Mouse (Mus musculus) left cerebral cortex, postnatal 4 days (tissue): ENCODE measurements around the gene Spsb1. TPM values are rescaled to one million over a fixed set of nuclear protein-coding genes. Genes with fewer than 3 reads are reported as not detected.

Experiments
- DNase-seq: peaks from one replicate; pipeline ENCODE4 v3.0.0-alpha.2; 2022
- intact Hi-C: fragments of 180-260 bp; cut with DNase I; formaldehyde crosslinking; loops from one replicate; pipeline ENCODE4 v1.15.1; 2025
- total RNA-seq, 2 experiments: library from RNA; stranded (reverse); gene quantifications; 2 replicates each; pipeline ENCODE4 v1.2.3; 2021

Gene Spsb1
- total RNA-seq, 2 experiments from 2014 or later: 13.9 to 15.3 TPM

DNA sequence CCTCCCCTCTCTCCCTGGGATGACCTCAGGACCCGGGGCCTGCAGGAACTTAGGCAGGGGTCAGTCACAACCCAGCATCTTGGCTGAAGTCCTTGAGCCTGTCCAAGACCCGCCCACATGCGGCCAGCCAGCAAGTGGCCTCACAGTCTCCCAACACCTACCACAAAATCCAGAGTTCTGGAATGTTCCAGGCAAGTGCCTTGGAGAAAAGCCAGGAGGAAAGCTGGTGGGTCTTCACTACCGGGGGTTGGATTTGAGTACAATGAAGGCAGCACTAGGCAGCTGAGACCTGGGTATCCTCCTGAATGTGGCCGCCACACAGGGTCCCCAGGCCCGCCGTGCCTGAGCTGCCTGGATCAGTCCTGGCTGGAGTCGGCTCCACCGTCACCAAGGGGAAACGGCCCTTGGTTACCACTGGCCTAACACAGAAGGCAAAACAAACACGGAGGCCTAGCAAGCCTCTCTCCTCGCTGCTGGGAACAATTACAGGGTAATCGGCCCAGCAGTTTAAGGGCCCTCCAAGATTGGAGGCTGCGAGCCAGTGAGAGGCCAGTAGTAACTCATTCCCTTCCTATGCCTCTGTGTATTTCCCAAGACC, 32.6 kb downstream of the Spsb1 start:
- no peak for DNase-seq
- intact Hi-C loops: no loop called here

DNA sequence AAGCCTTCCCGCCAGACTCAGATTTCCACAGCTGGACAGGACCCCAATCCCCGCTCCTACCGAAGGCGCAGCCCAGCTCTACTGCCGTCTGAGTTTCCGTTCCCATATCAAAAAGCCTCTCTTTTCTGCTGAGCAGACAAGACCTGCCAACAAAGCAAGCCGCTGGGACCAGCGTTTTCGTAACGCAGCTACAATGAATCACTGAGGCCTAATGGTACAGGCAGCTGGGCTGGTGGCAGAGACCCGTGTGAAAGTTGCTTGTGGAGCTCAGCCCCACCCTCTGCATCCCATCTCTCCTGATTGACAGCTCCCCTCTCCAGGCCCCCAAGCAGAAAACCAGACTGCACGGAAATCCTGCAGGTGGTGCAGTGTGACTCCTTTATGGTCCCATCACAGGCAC, 34.0 kb downstream of the Spsb1 start:
- no peak for DNase-seq
- intact Hi-C loops: no loop called here

DNA sequence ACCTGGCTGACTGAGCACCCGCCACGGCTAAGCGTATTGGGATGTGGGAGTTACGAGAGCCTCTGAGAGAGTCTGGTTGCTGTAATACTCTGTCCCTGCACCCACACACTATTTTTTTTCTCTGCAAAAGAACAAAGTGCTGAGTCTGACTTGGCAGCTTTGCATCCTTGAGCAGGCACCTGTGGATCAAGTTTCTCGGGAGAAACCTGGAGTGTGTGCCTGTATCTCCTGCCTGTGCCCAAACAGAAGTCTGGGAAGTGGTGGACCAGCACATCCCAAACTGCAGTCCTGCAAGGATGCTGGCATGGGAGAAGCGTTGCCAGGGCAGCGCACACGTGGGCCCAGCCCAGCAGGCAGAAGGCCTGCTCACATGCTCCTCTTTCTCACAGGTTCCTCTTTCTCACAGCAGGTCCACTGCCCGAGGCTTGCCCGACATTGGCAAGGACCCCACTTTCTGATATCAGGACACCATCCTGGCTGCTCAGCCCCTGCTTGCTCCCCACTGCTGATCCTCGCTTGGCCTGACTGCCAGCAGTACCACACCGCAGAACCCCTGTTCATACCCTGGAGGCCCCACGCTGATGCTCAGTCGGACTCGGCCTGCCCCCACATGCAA, 36.3 kb downstream of the Spsb1 start:
- peak; percentile 33 for DNase-seq
- intact Hi-C loops: no loop called here

DNA sequence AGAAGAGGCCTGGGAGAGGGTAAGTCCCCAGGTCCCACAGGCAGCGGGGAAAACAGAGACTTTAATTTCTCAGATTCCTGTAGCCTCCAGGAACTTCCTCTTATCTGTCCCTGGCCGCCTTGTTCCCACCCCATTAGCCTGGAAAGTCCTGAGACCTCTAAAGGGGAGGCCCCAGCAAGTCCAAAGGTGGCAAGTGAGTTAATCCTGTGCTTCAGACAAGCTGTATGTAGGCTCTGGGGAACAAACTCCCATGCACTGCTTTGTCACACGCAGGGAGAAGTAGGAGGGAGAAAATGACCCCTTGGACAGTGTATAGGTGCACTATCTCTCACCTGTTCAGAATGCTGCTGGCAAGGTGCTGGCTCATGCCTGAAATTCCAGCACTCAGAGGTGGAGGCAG, 38.0 kb downstream of the Spsb1 start:
- DNase-seq: no peak
- intact Hi-C loops: no loop called here

DNA sequence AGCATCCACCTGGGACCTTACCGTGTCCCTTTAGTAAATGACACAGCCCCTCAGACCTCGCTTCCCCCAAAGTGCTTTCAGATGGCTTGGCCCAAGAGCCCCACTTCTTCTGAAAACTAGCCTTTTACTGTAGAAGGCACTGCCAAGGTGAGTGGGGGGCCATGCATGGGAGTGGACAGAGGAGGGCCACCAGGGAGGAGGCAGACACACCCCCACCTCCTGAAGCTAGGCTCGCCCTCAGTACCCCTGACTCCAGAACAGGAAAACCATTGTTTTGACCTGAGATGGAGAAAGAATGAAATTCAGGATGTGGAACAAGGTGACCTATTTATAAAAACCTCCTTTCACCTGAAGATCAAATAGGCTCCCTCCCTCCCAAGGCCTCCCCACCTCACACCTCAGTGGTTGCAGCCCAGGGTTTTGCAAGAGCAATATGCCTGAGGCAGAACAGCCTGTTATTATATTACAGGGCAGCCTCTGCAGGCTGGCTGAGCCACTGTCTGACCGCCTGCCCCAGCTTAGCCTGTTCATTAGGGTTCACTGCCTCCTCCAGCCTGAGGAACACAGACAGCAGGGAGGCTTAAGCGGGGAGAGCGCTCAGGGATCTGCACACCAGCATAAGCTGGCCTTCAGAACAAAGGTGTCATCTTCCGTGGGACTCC, 41.0 kb downstream of the Spsb1 start:
- intact Hi-C loops: no loop called here

DNA sequence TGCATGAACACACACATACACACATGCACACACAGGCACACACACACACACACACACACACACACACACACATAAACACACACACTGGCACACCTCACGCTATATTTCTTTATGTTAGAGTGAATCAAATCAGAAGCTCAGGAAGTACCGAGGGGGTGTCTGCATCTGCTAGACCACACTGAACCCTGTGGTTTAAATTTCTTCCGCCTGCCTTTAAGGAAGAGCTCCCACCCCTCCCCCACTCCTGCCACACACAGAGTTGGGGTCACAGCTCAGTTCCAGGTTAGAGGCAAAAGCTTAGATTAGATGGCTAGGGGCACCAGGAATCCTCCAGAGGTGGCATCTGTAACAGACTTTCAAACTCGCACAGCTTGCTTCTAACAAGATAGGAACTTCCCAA, 42.4 kb downstream of the Spsb1 start:
- no peak for DNase-seq
- intact Hi-C loops: no loop called here

More for the DNA sequence above, 41.0 kb downstream of the Spsb1 start:
- DNase-seq: no peak

DNA sequence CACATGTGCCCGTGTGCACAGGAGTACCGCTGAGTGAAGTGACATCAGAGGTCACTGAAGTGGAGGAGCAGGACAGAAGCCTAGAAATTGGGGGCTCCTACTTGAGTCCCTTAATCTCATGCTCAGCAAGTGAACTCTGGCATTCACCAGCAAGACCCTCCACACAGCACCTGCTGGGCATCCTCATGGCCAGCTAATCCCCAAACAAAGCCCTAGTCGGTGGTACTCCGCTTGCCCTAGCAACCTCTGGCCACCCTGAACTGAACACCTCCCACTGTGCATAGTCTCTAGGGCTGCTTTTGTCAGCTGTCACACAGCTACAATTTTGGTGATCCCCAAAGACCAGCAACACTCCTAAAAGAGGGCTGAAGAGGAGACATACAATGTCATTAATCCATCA, 44.3 kb downstream of the Spsb1 start:
- intact Hi-C loops: no loop called here
- no peak for DNase-seq

DNA sequence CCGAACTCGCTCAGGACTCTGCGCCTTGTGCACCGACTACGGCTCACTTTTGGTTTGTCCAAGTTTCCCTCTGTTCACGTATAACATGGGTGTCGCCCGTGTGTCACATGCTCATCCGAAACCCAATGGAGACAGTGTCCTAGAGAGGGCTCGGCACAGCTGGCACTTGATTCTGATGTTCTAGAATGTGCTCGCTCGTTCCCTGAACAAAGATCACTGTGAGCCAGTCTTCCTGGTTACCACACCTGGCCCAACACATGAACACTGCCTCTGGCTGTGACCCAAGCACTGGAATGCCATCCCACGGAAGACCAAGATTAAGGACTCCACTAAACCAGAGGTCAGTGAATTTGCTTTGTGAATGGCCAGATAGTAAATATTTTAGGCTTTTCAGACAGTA, 45.3 kb downstream of the Spsb1 start:
- no peak for DNase-seq
- intact Hi-C loops: no loop called here

DNA sequence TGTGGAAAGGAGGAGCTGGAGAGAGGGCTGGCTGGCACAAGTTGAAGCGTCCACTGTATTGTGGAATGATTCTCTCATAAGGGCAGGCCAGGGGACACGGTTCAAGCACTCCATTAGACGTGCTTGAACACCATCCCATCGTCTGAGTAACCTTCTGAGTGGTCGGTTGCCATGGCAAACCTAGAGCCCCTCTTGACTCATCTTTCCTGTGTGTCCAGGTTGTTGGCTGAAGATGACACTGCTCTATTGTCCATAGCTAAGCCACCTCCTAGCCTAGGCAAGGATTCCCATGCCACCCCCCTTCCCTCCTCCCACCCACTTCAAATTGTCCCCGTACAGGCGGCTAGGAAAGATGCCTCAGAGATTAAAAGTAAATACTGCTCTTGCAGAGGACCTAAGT, 45.9 kb downstream of the Spsb1 start:
- intact Hi-C loops: no loop called here
- no peak for DNase-seq

DNA sequence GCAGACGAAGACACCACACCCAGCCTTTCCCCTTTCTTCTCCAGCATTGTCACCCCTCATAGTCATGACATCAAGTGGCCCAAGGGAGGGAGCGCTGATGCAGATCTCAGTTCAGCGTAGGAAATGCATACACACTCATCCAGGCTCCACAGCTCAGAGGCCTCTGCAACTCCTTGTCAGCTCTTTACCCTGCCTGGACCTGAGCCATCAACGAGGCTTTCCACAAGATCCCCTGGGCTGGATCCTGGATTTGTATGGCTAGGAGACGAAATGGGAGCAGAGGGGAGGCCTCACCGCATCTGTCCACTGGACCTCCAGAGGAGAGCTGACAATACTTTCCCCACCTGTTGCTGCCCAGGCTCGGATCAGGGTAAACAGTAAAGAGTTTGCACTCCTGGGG, 47.2 kb downstream of the Spsb1 start:
- DNase-seq: no peak
- intact Hi-C loops: no loop called here

DNA sequence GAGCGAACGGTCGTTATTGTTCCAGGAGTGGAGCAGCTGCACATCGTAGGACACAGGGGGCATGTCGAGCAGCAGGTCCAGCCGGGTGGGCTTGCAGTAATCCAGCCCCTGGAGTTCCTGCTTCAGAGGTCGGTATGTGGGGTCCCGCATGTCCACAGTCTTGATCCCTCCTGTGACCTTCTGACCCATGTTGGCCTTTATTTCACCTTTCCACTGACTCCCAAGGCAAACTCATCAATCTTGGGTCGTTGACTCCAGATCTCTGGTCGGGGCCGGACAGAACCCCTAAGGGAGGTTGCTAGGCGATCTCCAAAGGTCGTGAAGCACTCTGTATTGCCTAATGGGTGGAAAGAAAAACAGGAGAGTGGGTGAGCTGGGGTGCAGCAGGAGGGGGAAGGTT, 47.9 kb downstream of the Spsb1 start:
- intact Hi-C loops: no loop called here
- no peak for DNase-seq

DNA sequence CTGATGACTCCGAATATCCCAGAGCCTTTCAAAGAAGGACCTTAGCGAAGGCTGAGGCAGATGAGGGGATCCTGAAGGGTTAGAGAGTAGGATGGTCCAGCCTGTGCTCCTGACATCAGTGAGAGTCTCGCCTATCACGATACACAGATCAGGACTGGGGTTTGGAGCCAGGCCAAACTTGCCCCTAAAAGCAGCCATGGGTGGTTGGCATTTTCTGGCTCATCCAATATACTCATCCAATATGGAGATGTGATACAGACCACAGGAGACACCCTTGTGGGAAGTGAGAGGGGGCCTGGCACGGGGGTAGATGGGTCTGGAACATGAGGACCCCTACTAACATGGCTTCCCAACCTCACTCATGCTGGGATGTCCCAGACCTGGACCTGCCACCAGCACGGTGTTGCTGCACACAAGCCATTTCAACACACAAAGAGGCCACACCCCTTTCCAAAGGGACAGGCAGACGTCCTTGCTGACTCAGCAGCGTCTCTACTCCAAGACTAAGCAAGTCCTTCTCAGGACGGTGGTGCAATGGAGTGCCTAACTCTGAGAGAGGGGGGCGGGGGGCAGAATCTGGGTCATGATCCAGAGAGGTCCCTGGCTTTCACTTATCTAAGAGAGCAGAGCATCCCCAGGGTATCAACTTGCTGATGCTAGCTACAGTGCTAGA, 49.4 kb downstream of the Spsb1 start:
- DNase-seq: no peak
- intact Hi-C loops: no loop called here

DNA sequence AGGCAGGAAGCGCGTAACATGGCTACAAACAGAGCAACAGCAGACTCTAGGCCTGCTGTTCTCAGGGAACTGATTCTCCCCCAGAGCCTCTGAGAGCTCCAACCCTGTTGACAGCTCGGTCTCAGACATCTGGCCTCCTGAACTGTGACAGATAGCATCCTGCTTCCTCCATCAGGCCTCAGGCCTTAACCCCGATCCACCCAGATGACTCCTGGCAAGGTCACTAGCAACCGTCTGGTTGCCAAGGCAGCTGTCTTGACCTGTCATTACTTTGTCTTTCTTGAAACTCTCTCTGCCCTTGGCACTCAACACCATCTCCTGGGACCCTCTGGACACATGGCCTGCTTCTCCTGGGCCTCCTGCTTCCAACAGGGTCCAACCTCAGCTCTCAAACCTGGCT, 51.8 kb downstream of the Spsb1 start:
- intact Hi-C loops: no loop called here
- DNase-seq: peak; percentile 71

DNA sequence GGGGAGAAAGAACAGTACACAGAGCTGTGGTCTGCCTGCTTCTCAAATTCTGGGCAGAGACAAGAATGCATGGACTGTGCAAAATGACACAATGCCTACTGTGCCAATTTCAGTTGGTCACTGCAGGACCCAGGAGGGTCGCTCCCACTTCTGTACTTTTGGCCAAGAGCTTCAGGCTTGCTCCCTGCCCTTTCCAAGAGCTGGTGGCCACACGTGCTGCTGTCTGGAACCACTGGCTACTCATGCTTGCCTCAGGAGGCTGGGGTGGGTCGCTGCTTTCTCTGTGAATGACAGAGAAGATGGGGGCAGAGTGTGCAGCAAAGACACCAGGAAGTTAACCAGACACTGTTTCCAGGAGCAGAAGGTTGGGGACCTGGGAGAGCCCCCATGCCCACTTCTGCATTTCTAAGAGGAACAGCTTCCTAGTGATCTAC, 53.5 kb downstream of the Spsb1 start:
- intact Hi-C loops: no loop called here
- DNase-seq: no peak

DNA sequence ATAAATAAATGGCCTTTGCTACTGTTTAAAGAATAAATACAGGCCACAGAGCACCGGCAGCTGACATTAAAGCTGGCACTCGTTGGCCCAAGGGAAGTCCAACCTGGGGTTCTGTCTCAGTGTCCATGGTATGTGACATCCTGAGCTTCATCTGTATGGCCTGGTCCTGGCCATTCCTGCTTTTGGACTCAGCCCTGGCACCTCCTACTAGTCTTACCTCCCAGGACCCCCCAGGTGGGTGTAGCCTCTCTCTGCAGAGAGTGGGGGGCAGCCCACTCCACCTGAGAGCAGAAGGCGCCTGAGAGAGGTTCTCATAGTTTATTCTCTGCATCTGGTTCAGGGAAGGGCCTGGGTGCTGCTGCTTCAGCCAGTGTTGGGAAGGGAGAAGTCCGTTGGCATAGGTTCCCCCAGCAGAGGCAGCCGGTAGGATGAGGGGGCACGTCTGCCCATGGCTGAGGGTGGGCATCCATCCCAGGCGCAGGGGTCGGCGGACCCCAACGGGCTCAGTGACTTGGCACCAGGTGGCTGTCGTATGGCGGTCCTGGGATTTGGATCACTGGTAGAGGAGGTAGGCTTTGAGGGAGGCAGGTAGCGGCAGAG, 57.1 kb downstream of the Spsb1 start:
- intact Hi-C loops: no loop called here
- DNase-seq: no peak

DNA sequence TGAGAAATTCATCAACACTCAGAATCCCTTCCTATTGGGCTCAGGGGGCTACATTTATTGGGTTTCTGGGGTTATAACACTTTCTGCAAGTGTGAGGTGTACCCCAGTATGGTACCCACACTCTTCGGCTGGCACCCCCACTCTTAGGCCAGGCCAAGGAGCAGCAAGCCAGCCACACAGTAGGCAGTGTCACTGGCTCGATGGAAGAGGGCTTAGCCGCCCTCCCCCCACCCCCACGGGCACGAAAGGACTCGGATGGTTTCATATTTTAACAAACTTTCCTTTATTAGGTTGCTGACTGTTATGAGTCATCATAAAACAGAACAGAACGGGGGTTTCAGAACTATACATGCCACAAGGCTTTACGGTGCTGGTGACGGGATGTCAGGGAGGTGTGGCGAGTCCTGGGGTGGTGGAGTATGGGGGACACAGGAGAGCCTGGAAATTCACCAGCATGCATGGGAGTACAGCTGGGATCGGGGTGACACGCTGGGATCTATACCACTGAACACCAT, 58.8 kb downstream of the Spsb1 start:
- intact Hi-C loops: no loop called here
- no peak for DNase-seq

DNA sequence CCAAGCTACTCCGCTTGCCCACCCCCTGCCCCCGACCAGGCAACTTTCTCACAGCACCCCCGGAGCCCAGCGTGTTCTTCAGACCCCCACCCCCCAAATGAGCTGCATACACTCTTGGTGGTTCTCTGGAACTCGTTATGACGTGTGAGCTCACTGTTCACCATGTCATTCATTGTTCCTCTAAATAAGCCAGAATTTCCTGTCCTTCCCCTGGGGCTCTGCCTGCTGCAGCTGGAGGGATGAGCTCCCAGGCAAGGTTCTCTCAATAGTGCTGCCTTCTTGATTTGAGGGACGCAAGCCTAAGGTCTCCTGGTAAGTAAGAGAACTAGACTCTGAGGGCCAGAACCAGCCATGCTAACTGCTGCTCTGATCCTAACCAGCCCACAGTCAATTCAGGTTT, 59.6 kb downstream of the Spsb1 start:
- DNase-seq: no peak
- intact Hi-C loops: no loop called here

DNA sequence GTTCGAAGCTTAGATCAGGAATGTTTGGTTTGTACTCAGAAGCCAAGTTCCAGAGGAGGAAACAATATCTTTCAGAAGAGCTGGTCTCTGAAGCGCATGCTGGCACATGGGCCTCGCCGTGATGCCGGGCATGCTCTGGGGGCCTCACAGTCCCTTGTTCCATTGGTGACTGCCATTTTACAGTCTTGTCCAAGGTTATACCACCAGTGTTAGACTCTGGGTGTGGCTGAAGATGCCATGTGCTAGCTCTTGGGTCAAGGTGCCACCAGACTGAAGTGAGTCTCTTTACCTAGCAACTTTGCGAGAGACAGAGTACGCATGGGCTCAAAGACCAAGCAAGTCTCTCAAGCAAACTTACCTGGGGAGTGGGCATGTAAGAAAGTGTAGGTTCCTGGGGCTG, 60.5 kb downstream of the Spsb1 start:
- intact Hi-C loops: no loop called here
- DNase-seq: no peak

DNA sequence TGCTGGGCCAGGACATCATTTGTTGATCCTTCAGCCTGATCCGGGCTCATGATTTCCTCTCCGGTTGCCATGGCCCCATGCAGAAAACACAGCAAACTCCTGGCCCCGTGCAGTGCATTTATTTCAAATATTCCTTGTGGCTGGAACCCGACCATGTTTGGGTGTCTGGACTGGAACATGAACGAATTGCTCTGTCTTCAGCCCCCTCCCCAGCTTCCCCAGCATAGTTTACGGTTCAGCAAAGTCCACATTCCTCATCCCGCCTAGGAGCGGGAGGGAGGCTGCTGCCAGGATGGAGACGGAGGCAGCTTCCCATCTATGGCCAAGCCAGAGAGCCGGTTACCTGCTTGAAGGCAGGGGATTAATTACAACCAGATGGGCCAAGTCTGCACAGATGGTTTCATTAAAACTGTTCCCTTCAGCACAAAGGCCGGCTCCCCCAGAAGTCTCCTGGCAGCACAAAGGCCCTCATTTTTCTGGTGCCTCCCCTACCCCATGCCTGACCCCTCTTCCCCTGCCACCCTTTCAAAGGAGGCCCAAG, 61.2 kb downstream of the Spsb1 start:
- intact Hi-C loops: no loop called here
- DNase-seq: peak; percentile 53

DNA sequence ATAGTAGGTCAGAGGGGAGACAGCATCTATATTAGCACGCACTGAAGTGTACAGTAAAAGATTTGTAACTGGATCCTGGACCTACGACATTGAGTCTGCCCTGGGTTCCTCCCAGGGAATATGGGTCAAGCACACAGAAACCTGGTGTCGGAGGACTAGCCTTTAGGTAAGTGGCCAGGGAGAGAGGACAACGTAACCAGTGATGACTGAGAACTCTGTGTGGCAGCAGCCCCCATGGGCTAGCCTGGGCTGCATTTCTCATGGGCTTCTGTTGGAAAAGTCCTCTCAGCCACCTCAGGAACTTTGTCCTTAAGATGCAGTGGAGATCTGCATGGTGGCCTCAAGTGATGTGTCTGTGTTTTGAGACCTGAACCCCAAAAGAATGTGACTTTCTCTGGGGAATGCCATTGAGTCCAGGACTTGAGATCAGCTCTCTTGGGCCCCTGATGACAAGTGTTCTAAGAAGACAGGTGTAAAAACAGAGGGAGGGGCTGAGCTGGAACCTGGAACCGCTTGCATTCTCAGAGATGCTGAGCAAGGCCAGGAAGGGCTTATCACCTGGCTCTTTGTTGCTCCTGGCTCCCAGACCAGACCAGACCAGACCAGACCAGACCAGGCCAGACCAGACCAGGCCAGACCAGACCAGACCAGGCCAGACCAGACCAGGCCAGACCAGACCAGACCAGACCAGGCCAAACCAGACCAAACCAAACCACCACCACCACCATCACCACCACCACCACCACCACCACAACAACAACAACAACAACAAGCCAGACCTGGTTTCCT, 63.5 kb downstream of the Spsb1 start:
- intact Hi-C loops: no loop called here

More for the DNA sequence above, 63.5 kb downstream of the Spsb1 start:
- no peak for DNase-seq
